Mouse (Mus musculus) testis, adult 2 months (tissue): ENCODE results near the gene Dnajb14.

Experiments used
- CTCF ChIP-seq: fragments of 200-500 bp; IDR thresholded peaks from 2 replicates; pipeline ENCODE4 v1.5.1; 2012; ENCODE audit warnings: low read depth, mild to moderate bottlenecking, inconsistent platforms, low read length, moderate library complexity; ENCODE audit not compliant: control insufficient read depth, insufficient read depth, insufficient replicate concordance
- POLR2A ChIP-seq: fragments of 200-500 bp; IDR thresholded peaks from 2 replicates; pipeline ENCODE4 v1.6.1; 2012; ENCODE audit warnings: low read depth, mild to moderate bottlenecking, inconsistent platforms, low read length, moderate library complexity; ENCODE audit not compliant: control insufficient read depth

DNA sequence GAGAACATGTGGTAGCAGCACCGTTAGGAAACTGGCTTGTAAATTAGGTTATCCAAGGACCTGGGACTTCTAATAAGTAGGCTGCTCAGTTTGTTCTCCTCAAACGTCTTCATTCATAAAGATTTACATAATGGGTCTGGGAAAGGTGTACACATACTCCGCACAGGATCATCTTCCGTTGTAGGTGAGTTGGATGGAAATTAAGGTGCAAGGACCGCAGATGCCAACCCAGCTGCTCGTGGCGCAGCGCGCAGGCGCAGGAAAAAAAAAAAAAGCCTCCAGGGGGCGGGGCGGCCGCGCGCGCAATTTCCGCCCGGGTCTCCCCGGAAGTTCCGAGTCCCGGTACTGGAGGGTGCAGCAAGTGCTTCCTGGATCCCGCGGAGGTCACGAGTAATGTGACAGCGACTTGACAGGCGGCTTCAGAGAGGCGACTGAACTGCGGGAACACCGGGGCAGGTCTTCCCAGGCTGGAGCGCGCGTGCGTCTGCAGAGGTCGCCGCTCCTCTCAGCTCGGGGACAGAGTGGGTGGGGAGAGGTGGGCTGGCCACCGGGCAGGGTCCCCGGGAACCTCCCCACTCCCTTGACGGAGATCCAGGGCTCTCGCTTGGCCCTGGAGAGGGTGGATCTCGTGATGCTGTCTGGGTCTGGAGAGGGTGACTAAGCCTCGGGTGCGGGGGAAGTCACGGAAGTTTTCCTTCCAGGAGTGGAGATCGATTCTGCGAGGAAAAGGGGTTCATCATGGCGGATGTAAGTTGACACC lies 50.9 kb downstream of the Dnajb14 start, which contains the start of gene Lamtor3:
- TF ChIP-seq CTCF (no peak), POLR2A (no peak)
